Mouse (Mus musculus) midbrain, embryonic 13.5 days (tissue): Measurements from ENCODE around the gene Zmynd11. TPM values are rescaled to one million over a fixed set of nuclear protein-coding genes. Genes with fewer than 3 reads are reported as not detected.

Experiments used
- ATAC-seq: fragments of 200-750 bp; cut with Nextera tagmentation; 2 replicates; pipeline ENCODE4 v1.8.0; 2017; ENCODE audit warnings: mild to moderate bottlenecking, moderate TSS enrichment, moderate library complexity
- H3K27ac ChIP-seq: fragments of 300-500 bp; sonication (generic); 2 replicates; pipeline ENCODE4 v1.5.1; 2015; ENCODE audit warnings: inconsistent platforms, mild to moderate bottlenecking, moderate library complexity
- H3K27me3 ChIP-seq: fragments of 300-500 bp; sonication (generic); 2 replicates; pipeline ENCODE4 v1.6.1; 2015; ENCODE audit warnings: mild to moderate bottlenecking, inconsistent platforms
- H3K36me3 ChIP-seq: fragments of 300-500 bp; sonication (generic); 2 replicates; pipeline ENCODE4 v1.6.1; 2015; ENCODE audit warnings: mild to moderate bottlenecking, inconsistent platforms
- H3K4me1 ChIP-seq: fragments of 300-500 bp; sonication (generic); replicated peaks from 2 replicates; pipeline ENCODE4 v1.6.1; 2015; ENCODE audit warnings: inconsistent platforms
- H3K4me2 ChIP-seq: fragments of 300-500 bp; sonication (generic); replicated peaks from 2 replicates; pipeline ENCODE4 v1.6.1; 2015; ENCODE audit warnings: moderate library complexity, mild to moderate bottlenecking, inconsistent platforms
- H3K4me3 ChIP-seq: fragments of 300-500 bp; sonication (generic); replicated peaks from 2 replicates; pipeline ENCODE4 v1.5.1; 2015; ENCODE audit warnings: mild to moderate bottlenecking, inconsistent platforms
- H3K9ac ChIP-seq: fragments of 300-500 bp; sonication (generic); replicated peaks from 2 replicates; pipeline ENCODE4 v1.6.1; 2015; ENCODE audit warnings: mild to moderate bottlenecking, inconsistent platforms
- H3K9me3 ChIP-seq: fragments of 300-500 bp; sonication (generic); 2 replicates; pipeline ENCODE4 v1.6.1; 2016; ENCODE audit warnings: mild to moderate bottlenecking, inconsistent platforms
- WGBS: fragments of 180-500 bp; shearing (Covaris S2); methylation state at CpG from one replicate; pipeline ENCODE4 v1.1.7; 2015; 5-methylcytosine and 5-hydroxymethylcytosine counted together
- polyA plus RNA-seq: library from polyadenylated mRNA; unstranded; fragments of >200 nt; fragmentation: Nextera tagmentation; extraction: Ambion mirVana; gene quantifications from 2 replicates; pipeline ENCODE4 v1.2.1, GENCODE M21; 2015

Gene Zmynd11
- polyA plus RNA-seq, 1 experiment from 2014 or later, result 150 TPM

GRCm38 (mm10) chr13:9637949-9638348, 127.2 kb downstream of the Zmynd11 start:
- Histone ChIP-seq H3K9ac (no peak overlapping the region), H3K36me3 (peaks cover 11% of the 10 kb centered on the region), H3K4me1 (0 out of 2 replicates have a peak, but pooled peaks cover 2% of the 10 kb centered on the region), H3K27ac (no peak overlapping the region), H3K4me3 (no peak overlapping the region), H3K27me3 (no peaks in the 10 kb centered on the region), H3K4me2 (no peak overlapping the region), H3K9me3 (no peaks in the 10 kb centered on the region)
- ATAC-seq, result no peak
- 74% methylated on average over 3 of the region's 3 CpGs for WGBS

GRCm38 (mm10) chr13:9636505-9636904, 128.6 kb downstream of the Zmynd11 start:
- no peaks in the 10 kb centered on the region for H3K27me3 ChIP-seq
- no peak overlapping the region for H3K9ac ChIP-seq
- H3K4me3 ChIP-seq, result no peak overlapping the region
- ATAC-seq, result 0 out of 2 replicates have a peak, but pooled peaks have one; percentile 40
- no peak overlapping the region for H3K27ac ChIP-seq
- no peak overlapping the region for H3K4me2 ChIP-seq
- no peaks in the 10 kb centered on the region for H3K9me3 ChIP-seq
- H3K4me1 ChIP-seq, result 0 out of 2 replicates have a peak, but pooled peaks cover 2% of the 10 kb centered on the region
- peaks cover 11% of the 10 kb centered on the region for H3K36me3 ChIP-seq
- 56% methylated on average over 4 of the region's 4 CpGs for WGBS

- 90% methylated on average over 2 of the region's 2 CpGs for WGBS
- H3K4me2 ChIP-seq, result no peak overlapping the region
Measured at GRCm38 (mm10) chr13:9635951-9636350, 129.2 kb downstream of the Zmynd11 start.

More at GRCm38 (mm10) chr13:9635951-9636350, 129.2 kb downstream of the Zmynd11 start:
- Histone ChIP-seq H3K9me3 (no peaks in the 10 kb centered on the region), H3K4me1 (0 out of 2 replicates have a peak, but pooled peaks cover 2% of the 10 kb centered on the region), H3K9ac (no peak overlapping the region), H3K27me3 (no peaks in the 10 kb centered on the region), H3K27ac (no peak overlapping the region), H3K4me3 (no peak overlapping the region), H3K36me3 (peaks cover 11% of the 10 kb centered on the region)
- ATAC-seq, result no peak
